Mouse (Mus musculus): ENCODE results near the gene Gm10061. TPM values are rescaled to one million over a fixed set of nuclear protein-coding genes. Genes with fewer than 3 reads are reported as not detected.

Gene Gm10061
- polyA plus RNA-seq (2021; fragmentation: Nextera tagmentation): not detected in 2 replicates
- long read RNA-seq, experiment 1: 0 reads
- long read RNA-seq, experiment 2: 0 reads

DNA sequence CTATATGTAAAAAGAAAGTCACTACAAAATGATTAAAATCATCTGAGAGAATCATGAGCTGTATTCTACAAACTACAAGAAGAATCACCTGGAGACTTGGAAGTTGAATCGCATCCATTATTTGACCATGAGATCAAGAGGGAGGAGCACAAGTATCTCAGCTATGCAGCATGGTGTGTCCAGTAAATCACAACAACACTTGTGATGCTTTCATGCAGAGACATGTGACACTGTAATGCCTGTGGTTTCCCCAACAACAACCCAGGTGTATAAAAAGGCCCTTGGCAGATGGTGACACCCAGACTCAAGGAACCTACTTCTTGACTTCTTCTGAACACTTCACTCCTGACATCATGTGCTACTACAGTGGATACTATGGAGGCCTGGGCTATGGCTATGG is at the start of gene Gm10061:
TSS of gene Gm10061 (plus strand) at position 301 of the 400 bp plus-strand sequence.

DNA sequence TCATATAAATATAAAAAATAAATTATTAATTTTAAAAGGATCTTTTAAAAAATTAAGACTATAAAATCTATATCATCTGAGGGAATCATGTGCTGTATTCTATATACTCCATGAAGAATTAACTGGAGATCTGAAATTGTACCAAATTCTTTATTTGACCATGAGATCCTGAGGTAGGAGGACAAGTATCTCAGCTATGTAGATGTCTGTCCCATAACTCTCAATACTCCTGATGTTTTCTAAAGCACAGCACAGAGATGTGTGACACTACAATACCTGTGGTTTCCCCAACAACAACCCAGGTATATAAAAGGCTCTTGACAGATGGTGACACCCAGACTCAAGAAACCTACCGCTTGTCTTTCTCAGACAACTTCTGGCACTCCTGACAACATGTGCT is 10.3 kb upstream of the Gm10061 start, which contains the start of gene Gm6358:
TSS of gene Gm6358 (plus strand) at position 301 of the 400 bp plus-strand sequence.

DNA sequence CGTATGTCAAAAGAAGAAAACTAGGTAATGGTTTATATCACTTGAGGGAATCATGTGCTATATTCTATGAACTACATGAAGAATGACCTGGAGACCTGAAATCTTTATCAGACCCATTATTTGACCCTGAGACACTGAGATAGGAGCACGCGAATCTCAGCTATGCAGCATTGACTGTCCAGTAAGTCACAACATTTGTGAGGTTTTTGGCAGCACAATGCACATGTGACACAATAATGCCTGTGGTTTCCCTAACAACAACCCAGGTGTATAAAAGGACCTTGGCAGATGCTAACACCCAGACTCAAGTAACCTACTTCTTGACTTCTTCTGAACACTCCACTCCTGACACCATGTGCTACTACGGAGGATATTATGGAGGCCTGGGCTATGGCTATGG is 6.8 kb downstream of the Gm10061 start, which contains the start of gene Gm9789:
TSS of gene Gm9789 (plus strand) at position 301 of the 400 bp plus-strand sequence.

DNA sequence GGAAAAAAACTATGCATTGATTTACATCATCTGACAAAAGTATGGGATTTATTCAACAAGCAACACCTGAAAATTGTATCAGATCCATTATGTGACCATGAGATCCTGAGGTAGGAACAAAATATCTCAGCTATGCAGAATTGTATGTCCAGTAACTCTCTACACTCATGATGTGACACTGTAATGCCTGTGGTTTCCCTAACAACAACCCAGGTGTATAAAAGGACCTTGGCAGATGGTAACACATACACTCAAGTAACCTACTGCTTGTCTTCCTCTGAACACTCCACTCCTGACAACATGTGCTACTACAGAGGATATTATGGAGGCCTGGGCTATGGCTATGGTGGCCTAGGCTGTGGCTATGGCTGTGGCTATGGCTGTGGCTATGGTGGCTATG is 18.3 kb downstream of the Gm10061 start, which contains the start of gene Gm7735:
TSS of gene Gm7735 (plus strand) at position 301 of the 400 bp plus-strand sequence.

DNA sequence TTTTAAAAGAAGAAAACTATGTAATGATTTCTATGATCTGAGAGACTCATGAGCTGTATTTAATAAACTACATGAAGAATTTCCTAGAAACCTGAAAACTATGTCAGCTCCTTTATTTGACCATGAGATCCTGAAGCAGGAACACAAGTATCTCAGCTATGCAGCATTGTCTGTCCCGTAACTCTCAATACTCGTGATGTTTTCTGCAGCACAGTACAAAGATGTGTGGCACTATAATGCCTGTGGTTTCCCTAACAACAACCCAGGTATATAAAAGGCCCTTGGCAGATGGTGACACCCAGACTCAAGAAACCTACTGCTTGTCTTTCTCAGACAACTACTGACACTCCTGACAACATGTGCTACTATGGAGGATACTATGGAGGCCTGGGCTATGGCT is 23.5 kb downstream of the Gm10061 start, which contains the start of gene 1110057P08Rik:
TSS of gene 1110057P08Rik (plus strand) at position 301 of the 400 bp plus-strand sequence.

Other genes starting within 250 kb of the Gm10061 start
- gene Krtap19-9b, start 218.8 kb upstream of the Gm10061 start, polyA plus RNA-seq (2021; fragmentation: Nextera tagmentation): not detected in 2 replicates
- gene Krtap16-3, start 188.2 kb upstream of the Gm10061 start, polyA plus RNA-seq (2021; fragmentation: Nextera tagmentation): not detected in 2 replicates
- gene Krtap22-2, start 140.3 kb upstream of the Gm10061 start, polyA plus RNA-seq (2021; fragmentation: Nextera tagmentation): not detected in 2 replicates
- not detected in 2 replicates for gene Gm10229, start 135.8 kb upstream of the Gm10061 start, polyA plus RNA-seq (2021; fragmentation: Nextera tagmentation)
- not detected in 2 replicates for gene Krtap6-1, start 119.4 kb upstream of the Gm10061 start, polyA plus RNA-seq (2021; fragmentation: Nextera tagmentation)
- not detected in 2 replicates for gene Gm10228, start 109.6 kb upstream of the Gm10061 start, polyA plus RNA-seq (2021; fragmentation: Nextera tagmentation)
- not detected in 2 replicates for gene Krtap6-5, start 103.2 kb upstream of the Gm10061 start, polyA plus RNA-seq (2021; fragmentation: Nextera tagmentation)
- not detected in 2 replicates for gene 1110025L11Rik, start 87.1 kb upstream of the Gm10061 start, polyA plus RNA-seq (2021; fragmentation: Nextera tagmentation)
- gene Krtap6-3, start 67.1 kb upstream of the Gm10061 start, polyA plus RNA-seq (2021; fragmentation: Nextera tagmentation): not detected in 2 replicates
- gene Gm6358, start 10.2 kb upstream of the Gm10061 start, polyA plus RNA-seq (2021; fragmentation: Nextera tagmentation): not detected in 2 replicates
- gene Gm9789, start 6.9 kb downstream of the Gm10061 start, polyA plus RNA-seq (2021; fragmentation: Nextera tagmentation): not detected in 2 replicates
- not detected in 2 replicates for gene Gm7735, start 18.4 kb downstream of the Gm10061 start, polyA plus RNA-seq (2021; fragmentation: Nextera tagmentation)
- gene 1110057P08Rik, start 23.6 kb downstream of the Gm10061 start, polyA plus RNA-seq (2021; fragmentation: Nextera tagmentation): not detected in 2 replicates
- gene Krtap20-2, start 54.8 kb downstream of the Gm10061 start, polyA plus RNA-seq (2021; fragmentation: Nextera tagmentation): not detected in 2 replicates

All from layer of hippocampus, adult 6 months (tissue).